Mouse (Mus musculus) limb, embryonic 12.5 days (tissue): ENCODE data around the gene 1810013L24Rik. TPM values are rescaled to one million over a fixed set of nuclear protein-coding genes. Genes with fewer than 3 reads are reported as not detected.
"Not testable (repeated sequence)": the region's sequence is repeated elsewhere in the genome, so short reads cannot be mapped to it uniquely, and the experiment has no call there.

Experiments used
- ATAC-seq: fragments of 200-750 bp; cut with Nextera tagmentation; 2 replicates; pipeline ENCODE4 v1.8.0; 2017; ENCODE audit warnings: low read depth, moderate TSS enrichment; ENCODE audit not compliant: insufficient number of reproducible peaks, insufficient read depth, low FRiP score, low TSS enrichment
- H3K27ac ChIP-seq: fragments of 300-500 bp; sonication (generic); 2 replicates; pipeline ENCODE4 v1.5.1; 2016; ENCODE audit warnings: mild to moderate bottlenecking, moderate library complexity
- H3K27me3 ChIP-seq: fragments of 300-500 bp; sonication (generic); 2 replicates; pipeline ENCODE4 v1.6.1; 2016; ENCODE audit warnings: mild to moderate bottlenecking, moderate library complexity
- H3K36me3 ChIP-seq: fragments of 300-500 bp; sonication (generic); 2 replicates; pipeline ENCODE4 v1.6.1; 2016; ENCODE audit warnings: mild to moderate bottlenecking, moderate library complexity
- H3K4me1 ChIP-seq: fragments of 300-500 bp; sonication (generic); replicated peaks from 2 replicates; pipeline ENCODE4 v1.6.1; 2016
- H3K4me2 ChIP-seq: fragments of 300-500 bp; sonication (generic); 2 replicates; pipeline ENCODE4 v1.6.1; 2016; ENCODE audit warnings: mild to moderate bottlenecking, moderate library complexity
- H3K4me3 ChIP-seq: fragments of 300-500 bp; sonication (generic); replicated peaks from 2 replicates; pipeline ENCODE4 v1.5.1; 2016; ENCODE audit warnings: mild to moderate bottlenecking
- H3K9ac ChIP-seq: fragments of 300-500 bp; sonication (generic); replicated peaks from 2 replicates; pipeline ENCODE4 v1.6.1; 2016; ENCODE audit warnings: mild to moderate bottlenecking, moderate library complexity
- H3K9me3 ChIP-seq: fragments of 300-500 bp; sonication (generic); 2 replicates; pipeline ENCODE4 v1.6.1; 2016; ENCODE audit warnings: mild to moderate bottlenecking, moderate library complexity
- WGBS: fragments of 180-500 bp; shearing (Covaris S2); methylation state at CpG from one replicate; pipeline ENCODE4 v1.1.7; 2016; 5-methylcytosine and 5-hydroxymethylcytosine counted together
- polyA plus RNA-seq: library from polyadenylated mRNA; unstranded; fragments of >200 nt; fragmentation: Nextera tagmentation; extraction: Ambion mirVana; gene quantifications from 2 replicates; pipeline ENCODE4 v1.2.1, GENCODE M21; 2016

1810013L24Rik gene
- polyA plus RNA-seq, 1 experiment from 2014 or later: 27.6 TPM

GRCm38 (mm10) chr16:8867406-8867955, 37.6 kb downstream of the 1810013L24Rik start:
- H3K27ac ChIP-seq: no peak overlapping the region
- H3K4me3 ChIP-seq: no peak overlapping the region
- no peak overlapping the region for H3K4me2 ChIP-seq
- H3K27me3 ChIP-seq: no peaks in the 10 kb centered on the region
- peaks cover 6% of the 10 kb centered on the region; the same call in 1 of the 2 replicates for H3K36me3 ChIP-seq
- no peaks in the 10 kb centered on the region for H3K4me1 ChIP-seq
- no peak for ATAC-seq
- WGBS: 82% methylated on average over 5 of the region's 5 CpGs
- H3K9me3 ChIP-seq: no peaks in the 10 kb centered on the region
- H3K9ac ChIP-seq: no peak overlapping the region

- Histone ChIP-seq H3K4me1 (no peaks in the 10 kb centered on the region), H3K9me3 (no peaks in the 10 kb centered on the region), H3K36me3 (peaks cover 6% of the 10 kb centered on the region; the same call in 1 of the 2 replicates), H3K4me3 (no peak overlapping the region), H3K4me2 (no peak overlapping the region), H3K27ac (no peak overlapping the region), H3K27me3 (no peaks in the 10 kb centered on the region), H3K9ac (no peak overlapping the region)
- 86% methylated on average over 3 of the region's 3 CpGs for WGBS
- ATAC-seq: no peak
Measured at GRCm38 (mm10) chr16:8868506-8868905, 38.6 kb downstream of the 1810013L24Rik start.

GRCm38 (mm10) chr16:8869715-8870114, 39.8 kb downstream of the 1810013L24Rik start:
- Histone ChIP-seq H3K9ac (no peak overlapping the region), H3K4me3 (no peak overlapping the region), H3K4me1 (no peaks in the 10 kb centered on the region), H3K27me3 (no peaks in the 10 kb centered on the region), H3K4me2 (no peak overlapping the region), H3K9me3 (no peaks in the 10 kb centered on the region), H3K36me3 (peaks cover 6% of the 10 kb centered on the region; the same call in 1 of the 2 replicates), H3K27ac (no peak overlapping the region)
- peak; percentile 54; the same call in 1 of the 2 replicates for ATAC-seq
- WGBS: 29% methylated on average over 2 of the region's 2 CpGs

- no peak overlapping the region for H3K4me3 ChIP-seq
- no peak overlapping the region for H3K4me2 ChIP-seq
- no peaks in the 10 kb centered on the region for H3K9me3 ChIP-seq
- H3K27me3 ChIP-seq: no peaks in the 10 kb centered on the region
- H3K27ac ChIP-seq: no peak overlapping the region
- no peaks in the 10 kb centered on the region for H3K4me1 ChIP-seq
- ATAC-seq: no peak
- H3K36me3 ChIP-seq: no peaks in the 10 kb centered on the region
- 90% methylated on average over 6 of the region's 6 CpGs for WGBS
- no peak overlapping the region for H3K9ac ChIP-seq
Measured at GRCm38 (mm10) chr16:8871376-8871775, 41.5 kb downstream of the 1810013L24Rik start.

- Histone ChIP-seq H3K4me1 (no peaks in the 10 kb centered on the region), H3K36me3 (no peaks in the 10 kb centered on the region), H3K27me3 (no peaks in the 10 kb centered on the region), H3K4me2 (no peak overlapping the region), H3K9ac (no peak overlapping the region), H3K9me3 (no peaks in the 10 kb centered on the region), H3K4me3 (no peak overlapping the region), H3K27ac (no peak overlapping the region)
- 47% methylated on average over 5 of the region's 5 CpGs for WGBS
- ATAC-seq: no peak
Measured at GRCm38 (mm10) chr16:8872019-8872418, 42.1 kb downstream of the 1810013L24Rik start.

- no peak for ATAC-seq
- no peaks in the 10 kb centered on the region for H3K27me3 ChIP-seq
- no peak overlapping the region for H3K4me2 ChIP-seq
- no peaks in the 10 kb centered on the region for H3K9me3 ChIP-seq
- 82% methylated on average over 3 of the region's 3 CpGs for WGBS
- no peak overlapping the region for H3K4me3 ChIP-seq
- no peaks in the 10 kb centered on the region for H3K36me3 ChIP-seq
- no peak overlapping the region for H3K27ac ChIP-seq
- H3K4me1 ChIP-seq: no peaks in the 10 kb centered on the region
- no peak overlapping the region for H3K9ac ChIP-seq
Measured at GRCm38 (mm10) chr16:8872486-8872885, 42.6 kb downstream of the 1810013L24Rik start.

- 70% methylated on average over 5 of the region's 5 CpGs for WGBS
- no peak for ATAC-seq
Measured at GRCm38 (mm10) chr16:8880076-8880475, 50.2 kb downstream of the 1810013L24Rik start.

GRCm38 (mm10) chr16:8883674-8884241, 53.9 kb downstream of the 1810013L24Rik start:
- Histone ChIP-seq H3K4me2 (no peak overlapping the region), H3K4me3 (no peak overlapping the region), H3K9ac (no peak overlapping the region), H3K27me3 (no peaks in the 10 kb centered on the region), H3K36me3 (no peaks in the 10 kb centered on the region), H3K27ac (no peak overlapping the region), H3K4me1 (no peaks in the 10 kb centered on the region), H3K9me3 (no peaks in the 10 kb centered on the region)
- 44% methylated on average over 11 of the region's 11 CpGs for WGBS
- no peak for ATAC-seq

More at GRCm38 (mm10) chr16:8880076-8880475, 50.2 kb downstream of the 1810013L24Rik start:
- no peak overlapping the region for H3K9ac ChIP-seq
- H3K36me3 ChIP-seq: no peaks in the 10 kb centered on the region
- H3K9me3 ChIP-seq: no peaks in the 10 kb centered on the region
- H3K27me3 ChIP-seq: no peaks in the 10 kb centered on the region
- H3K4me3 ChIP-seq: no peak overlapping the region
- no peak overlapping the region for H3K4me2 ChIP-seq
- no peaks in the 10 kb centered on the region for H3K4me1 ChIP-seq
- H3K27ac ChIP-seq: no peak overlapping the region

- 61% methylated on average over 4 of the region's 4 CpGs for WGBS
- H3K4me3 ChIP-seq, H3K27me3 ChIP-seq, H3K27ac ChIP-seq, H3K36me3 ChIP-seq, H3K9ac ChIP-seq, H3K9me3 ChIP-seq, ATAC-seq, H3K4me2 ChIP-seq, H3K4me1 ChIP-seq: not testable (repeated sequence)
Measured at GRCm38 (mm10) chr16:8894214-8894613, 64.3 kb downstream of the 1810013L24Rik start.

GRCm38 (mm10) chr16:8895301-8895700, 65.4 kb downstream of the 1810013L24Rik start:
- WGBS: 91% methylated on average over 4 of the region's 4 CpGs
- Histone ChIP-seq H3K4me2 (no peak overlapping the region), H3K27ac (no peak overlapping the region), H3K36me3 (no peaks in the 10 kb centered on the region), H3K4me3 (no peak overlapping the region), H3K9ac (no peak overlapping the region), H3K4me1 (no peaks in the 10 kb centered on the region), H3K9me3 (no peaks in the 10 kb centered on the region), H3K27me3 (no peaks in the 10 kb centered on the region)
- no peak for ATAC-seq

- H3K27ac ChIP-seq, H3K9ac ChIP-seq, H3K36me3 ChIP-seq, H3K4me2 ChIP-seq, H3K4me1 ChIP-seq, ATAC-seq, H3K27me3 ChIP-seq, H3K9me3 ChIP-seq, H3K4me3 ChIP-seq: not testable (repeated sequence)
- WGBS: 24% methylated on average over 2 of the region's 2 CpGs
Measured at GRCm38 (mm10) chr16:8906115-8906514, 76.2 kb downstream of the 1810013L24Rik start.
